Mouse (Mus musculus): ENCODE results near the gene Prok2. TPM values are rescaled to one million over a fixed set of nuclear protein-coding genes. Genes with fewer than 3 reads are reported as not detected.

Prok2 gene
- polyA plus RNA-seq, 1 experiment: not detected

- Histone ChIP-seq H3K27me3 (ENCODE audit: control insufficient read depth) (no peaks in the 10 kb centered on the region), H3K9me3 (ENCODE audit: control insufficient read depth, low read length) (no peaks in the 10 kb centered on the region), H3K36me3 (ENCODE audit: control insufficient read depth) (no peaks in the 10 kb centered on the region), H3K4me3 (replicated peaks) (no peak overlapping the region), H3K4me1 (ENCODE audit: control insufficient read depth) (no peaks in the 10 kb centered on the region)
- no peak for TF ChIP-seq GATA1 (IDR thresholded peaks at IDR 0.05; ENCODE audit: low read length)
- no peak for TF ChIP-seq TAL1 (IDR thresholded peaks at IDR 0.05; ENCODE audit: low read length)
Measured at GRCm38 (mm10) chr6:99713256-99713655, 12.9 kb downstream of the Prok2 start.

- Histone ChIP-seq H3K36me3 (ENCODE audit: control insufficient read depth) (no peaks in the 10 kb centered on the region), H3K4me3 (replicated peaks) (no peak overlapping the region), H3K4me1 (ENCODE audit: control insufficient read depth) (no peaks in the 10 kb centered on the region), H3K9me3 (ENCODE audit: control insufficient read depth, low read length) (no peaks in the 10 kb centered on the region), H3K27me3 (ENCODE audit: control insufficient read depth) (no peaks in the 10 kb centered on the region)
- TF ChIP-seq GATA1 (IDR thresholded peaks at IDR 0.05; ENCODE audit: low read length) (no peak), TAL1 (IDR thresholded peaks at IDR 0.05; ENCODE audit: low read length) (no peak)
Measured at GRCm38 (mm10) chr6:99711576-99712101, 14.6 kb downstream of the Prok2 start.

- TF ChIP-seq TAL1 (IDR thresholded peaks at IDR 0.05; ENCODE audit: low read length) (no peak), GATA1 (IDR thresholded peaks at IDR 0.05; ENCODE audit: low read length) (no peak)
- no peaks in the 10 kb centered on the region for H3K9me3 ChIP-seq (ENCODE audit: control insufficient read depth, low read length)
- peaks cover 10% of the 10 kb centered on the region for H3K27me3 ChIP-seq (ENCODE audit: control insufficient read depth)
- H3K4me3 ChIP-seq (replicated peaks): no peak overlapping the region
- H3K4me1 ChIP-seq (ENCODE audit: control insufficient read depth): no peaks in the 10 kb centered on the region
- no peaks in the 10 kb centered on the region for H3K36me3 ChIP-seq (ENCODE audit: control insufficient read depth)
Measured at GRCm38 (mm10) chr6:99700484-99700883, 25.7 kb downstream of the Prok2 start.

GRCm38 (mm10) chr6:99692916-99693841 lies 33.0 kb downstream of the Prok2 start:
- no peaks in the 10 kb centered on the region for H3K36me3 ChIP-seq (ENCODE audit: control insufficient read depth)
- TF ChIP-seq GATA1 (IDR thresholded peaks at IDR 0.05; ENCODE audit: low read length): no peak
- no peak for TF ChIP-seq TAL1 (IDR thresholded peaks at IDR 0.05; ENCODE audit: low read length)
- no peaks in the 10 kb centered on the region for H3K4me1 ChIP-seq (ENCODE audit: control insufficient read depth)
- H3K4me3 ChIP-seq (replicated peaks): no peak overlapping the region
- H3K9me3 ChIP-seq (ENCODE audit: control insufficient read depth, low read length): no peaks in the 10 kb centered on the region; the same call in 1 of the 2 replicates
- peaks cover 65% of the 10 kb centered on the region for H3K27me3 ChIP-seq (ENCODE audit: control insufficient read depth)

- Histone ChIP-seq H3K4me1 (ENCODE audit: control insufficient read depth) (no peaks in the 10 kb centered on the region), H3K27me3 (ENCODE audit: control insufficient read depth) (peaks cover 62% of the 10 kb centered on the region), H3K4me3 (replicated peaks) (peak within 1 kb of the TSS; percentile 37), H3K36me3 (ENCODE audit: control insufficient read depth) (no peaks in the 10 kb centered on the region), H3K9me3 (ENCODE audit: control insufficient read depth, low read length) (no peaks in the 10 kb centered on the region; the same call in 1 of the 2 replicates)
- TF ChIP-seq GATA1 (IDR thresholded peaks at IDR 0.05; ENCODE audit: low read length) (no peak), TAL1 (IDR thresholded peaks at IDR 0.05; ENCODE audit: low read length) (no peak)
Measured at GRCm38 (mm10) chr6:99692206-99692915, 33.8 kb downstream of the Prok2 start, which contains the start of gene Gpr27. Gene Gpr27, plus strand, starts transcription at chr6:99692679.

- no peak overlapping the region for H3K4me3 ChIP-seq (replicated peaks)
Measured at GRCm38 (mm10) chr6:99691666-99692205, 34.5 kb downstream of the Prok2 start.

GRCm38 (mm10) chr6:99688513-99688912 lies 37.7 kb downstream of the Prok2 start:
- no peak for TF ChIP-seq GATA1 (IDR thresholded peaks at IDR 0.05; ENCODE audit: low read length)
- Histone ChIP-seq H3K4me3 (replicated peaks) (no peak overlapping the region), H3K36me3 (ENCODE audit: control insufficient read depth) (no peaks in the 10 kb centered on the region), H3K4me1 (ENCODE audit: control insufficient read depth) (no peaks in the 10 kb centered on the region), H3K9me3 (ENCODE audit: control insufficient read depth, low read length) (peaks cover 2% of the 10 kb centered on the region; the same call in 1 of the 2 replicates), H3K27me3 (ENCODE audit: control insufficient read depth) (peaks cover 38% of the 10 kb centered on the region)

More at GRCm38 (mm10) chr6:99691666-99692205, 34.5 kb downstream of the Prok2 start:
- no peaks in the 10 kb centered on the region for H3K4me1 ChIP-seq (ENCODE audit: control insufficient read depth)
- no peaks in the 10 kb centered on the region; the same call in 1 of the 2 replicates for H3K9me3 ChIP-seq (ENCODE audit: control insufficient read depth, low read length)
- H3K27me3 ChIP-seq (ENCODE audit: control insufficient read depth): peaks cover 60% of the 10 kb centered on the region
- no peaks in the 10 kb centered on the region for H3K36me3 ChIP-seq (ENCODE audit: control insufficient read depth)
- TF ChIP-seq TAL1 (IDR thresholded peaks at IDR 0.05; ENCODE audit: low read length) (no peak), GATA1 (IDR thresholded peaks at IDR 0.05; ENCODE audit: low read length) (no peak)

- no peak for TF ChIP-seq GATA1 (IDR thresholded peaks at IDR 0.05; ENCODE audit: low read length)
- TF ChIP-seq TAL1 (IDR thresholded peaks at IDR 0.05; ENCODE audit: low read length): no peak
- H3K9me3 ChIP-seq (ENCODE audit: control insufficient read depth, low read length): peaks cover 2% of the 10 kb centered on the region; the same call in 1 of the 2 replicates
- peaks cover 3% of the 10 kb centered on the region; the same call in 1 of the 2 replicates for H3K27me3 ChIP-seq (ENCODE audit: control insufficient read depth)
- no peaks in the 10 kb centered on the region for H3K36me3 ChIP-seq (ENCODE audit: control insufficient read depth)
- no peaks in the 10 kb centered on the region for H3K4me1 ChIP-seq (ENCODE audit: control insufficient read depth)
- no peak overlapping the region for H3K4me3 ChIP-seq (replicated peaks)
Measured at GRCm38 (mm10) chr6:99684899-99685298, 41.3 kb downstream of the Prok2 start.
